Mouse (Mus musculus) stomach, embryonic 14.5 days (tissue): ENCODE data around the gene Elf4. TPM values are rescaled to one million over a fixed set of nuclear protein-coding genes. Genes with fewer than 3 reads are reported as not detected.

Experiments used
- ATAC-seq: fragments of 200-750 bp; cut with Nextera tagmentation; 2 replicates; pipeline ENCODE4 v1.8.0; 2017; ENCODE audit warnings: low read depth, moderate TSS enrichment; ENCODE audit not compliant: insufficient number of reproducible peaks, insufficient read depth, low FRiP score
- H3K27ac ChIP-seq: fragments of 300-500 bp; sonication (generic); 2 replicates; pipeline ENCODE4 v1.5.1; 2014; ENCODE audit warnings: mild to moderate bottlenecking, low read length, moderate library complexity, mixed read lengths
- H3K27me3 ChIP-seq: fragments of 300-500 bp; sonication (generic); 2 replicates; pipeline ENCODE4 v1.6.1; 2014; ENCODE audit warnings: low read length, control low read depth, mixed read lengths; ENCODE audit not compliant: control insufficient read depth, insufficient read depth
- H3K36me3 ChIP-seq: fragments of 300-500 bp; sonication (generic); 2 replicates; pipeline ENCODE4 v1.6.1; 2014; ENCODE audit warnings: mild to moderate bottlenecking, control low read depth, low read length, moderate library complexity, mixed read lengths; ENCODE audit not compliant: control insufficient read depth, insufficient read depth
- H3K4me1 ChIP-seq: fragments of 300-500 bp; sonication (generic); 2 replicates; pipeline ENCODE4 v1.6.1; 2014; ENCODE audit warnings: low read length, control low read depth, mixed read lengths; ENCODE audit not compliant: control insufficient read depth, insufficient read depth
- H3K4me2 ChIP-seq: fragments of 300-500 bp; sonication (generic); replicated peaks from 2 replicates; pipeline ENCODE4 v1.6.1; 2014; ENCODE audit warnings: low read depth, low read length, control low read depth
- H3K4me3 ChIP-seq: fragments of 300-500 bp; sonication (generic); 2 replicates; pipeline ENCODE4 v1.5.1; 2014; ENCODE audit warnings: low read depth, low read length, control low read depth
- H3K9ac ChIP-seq: fragments of 300-500 bp; sonication (generic); replicated peaks from 2 replicates; pipeline ENCODE4 v1.6.1; 2014; ENCODE audit warnings: low read depth, mild to moderate bottlenecking, control low read depth, low read length, moderate library complexity, mixed read lengths
- H3K9me3 ChIP-seq: fragments of 300-500 bp; sonication (generic); 2 replicates; pipeline ENCODE4 v1.6.1; 2016; ENCODE audit warnings: low read depth, low read length, control low read depth; ENCODE audit not compliant: control insufficient read depth
- WGBS: fragments of 180-500 bp; shearing (Covaris S2); extraction: QIAGEN DNeasy Blood & Tissue Kit; methylation state at CpG from one replicate; pipeline ENCODE4 v1.1.7; 2014; 5-methylcytosine and 5-hydroxymethylcytosine counted together
- polyA plus RNA-seq: library from polyadenylated mRNA; unstranded; fragments of >200 nt; fragmentation: Nextera tagmentation; extraction: Ambion mirVana; gene quantifications from 2 replicates; pipeline ENCODE4 v1.2.1, GENCODE M21; 2014

The Elf4 gene
- polyA plus RNA-seq, 1 experiment from 2014 or later = 13.5 TPM

DNA sequence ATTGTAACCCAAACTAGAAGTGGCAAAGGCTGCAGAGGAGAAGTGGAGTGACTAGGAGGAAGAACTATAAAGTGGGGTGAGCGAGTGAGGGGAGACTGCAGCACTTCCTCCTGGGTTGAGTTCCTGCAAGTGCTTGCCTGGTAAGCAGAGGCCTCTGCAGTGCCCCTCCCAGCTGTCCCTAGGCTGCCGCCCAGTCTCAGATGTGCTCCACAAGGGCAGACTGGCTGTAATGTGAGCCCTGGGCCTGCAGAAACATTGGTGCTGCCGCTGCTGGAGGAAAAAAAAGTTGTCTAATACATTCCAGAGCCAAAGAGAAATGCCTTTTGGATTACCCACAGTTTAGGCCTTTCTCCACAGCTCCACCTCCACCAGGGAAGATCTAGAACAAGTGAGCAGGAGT is 57.8 kb downstream of the Elf4 start:
- peaks cover 21% of the 10 kb centered on the region for H3K36me3 ChIP-seq
- H3K27me3 ChIP-seq = no peaks in the 10 kb centered on the region
- WGBS = 40% methylated on average over 3 of the region's 3 CpGs

DNA sequence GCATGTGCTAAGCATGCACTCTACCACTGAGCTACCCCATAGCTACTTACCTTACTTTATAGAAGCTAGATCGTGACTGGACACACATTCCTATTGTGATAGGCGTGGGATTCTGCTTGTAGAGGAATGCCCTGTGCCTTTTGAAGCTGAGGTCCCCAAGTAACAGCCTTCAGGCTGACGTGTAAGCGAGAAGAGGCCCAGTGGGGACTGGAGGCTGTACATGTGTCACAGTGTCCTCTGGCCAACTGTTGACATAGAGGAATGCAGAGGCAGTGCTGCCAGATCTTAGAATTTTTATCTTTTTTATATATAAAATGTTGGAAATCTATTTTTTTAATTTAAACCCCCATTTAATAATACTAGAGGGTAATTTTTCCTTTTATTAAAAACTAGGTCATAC is 62.9 kb downstream of the Elf4 start:
- ATAC-seq = no peak
- Histone ChIP-seq H3K27ac (no peak overlapping the region), H3K27me3 (no peaks in the 10 kb centered on the region), H3K4me3 (no peak overlapping the region), H3K4me2 (no peak overlapping the region), H3K9me3 (no peaks in the 10 kb centered on the region), H3K9ac (no peak overlapping the region), H3K4me1 (no peaks in the 10 kb centered on the region), H3K36me3 (peaks cover 27% of the 10 kb centered on the region)
- WGBS = 86% methylated on average over 4 of the region's 4 CpGs

More for the DNA sequence above, 57.8 kb downstream of the Elf4 start:
- Histone ChIP-seq H3K4me1 (no peaks in the 10 kb centered on the region), H3K4me3 (no peak overlapping the region), H3K9me3 (no peaks in the 10 kb centered on the region), H3K9ac (no peak overlapping the region), H3K27ac (no peak overlapping the region), H3K4me2 (no peak overlapping the region)
- ATAC-seq = no peak

DNA sequence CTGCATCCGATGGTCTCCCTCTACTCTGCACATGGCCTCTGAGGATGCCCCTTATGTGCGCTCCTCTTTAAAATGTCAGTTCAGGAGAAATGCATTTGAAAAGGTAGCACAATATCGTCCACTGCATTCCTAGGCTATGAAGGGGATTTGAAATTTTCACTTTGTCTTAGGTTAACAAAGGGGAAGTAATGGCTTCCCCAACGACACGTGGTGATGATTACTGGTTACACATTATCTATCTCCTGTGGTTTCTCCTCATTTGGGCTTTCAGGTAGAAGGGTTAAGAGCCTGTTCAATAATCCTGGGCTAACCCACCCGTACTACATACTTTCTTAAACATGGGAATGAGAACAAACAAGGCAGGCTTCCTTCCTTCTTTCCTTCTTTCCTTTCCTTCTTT is 73.6 kb downstream of the Elf4 start:
- 88% methylated on average over 6 of the region's 6 CpGs for WGBS
- Histone ChIP-seq H3K4me3 (no peak overlapping the region), H3K4me2 (no peak overlapping the region), H3K27me3 (no peaks in the 10 kb centered on the region), H3K4me1 (no peaks in the 10 kb centered on the region), H3K27ac (no peak overlapping the region), H3K36me3 (peaks cover 9% of the 10 kb centered on the region), H3K9me3 (no peaks in the 10 kb centered on the region), H3K9ac (no peak overlapping the region)
- ATAC-seq = no peak

DNA sequence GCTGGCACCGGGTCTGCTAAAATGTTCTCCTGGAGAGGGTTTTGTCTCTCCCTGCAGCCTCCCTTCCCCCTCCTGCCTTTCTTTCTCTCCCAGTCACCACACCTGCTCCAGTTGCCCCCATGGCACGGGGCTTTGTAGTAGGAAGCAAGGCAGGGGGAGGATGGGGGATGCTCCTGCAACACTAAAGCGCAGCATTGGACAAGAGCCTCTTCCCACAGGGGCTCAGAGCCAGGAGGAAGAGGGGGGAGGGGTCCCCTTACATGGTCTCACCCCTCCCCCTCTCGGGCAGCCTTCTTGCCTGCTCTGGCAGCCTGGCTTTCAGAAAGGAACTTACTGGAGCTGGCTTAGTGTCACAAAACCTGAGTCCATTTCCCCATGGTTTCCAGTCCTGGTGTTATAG is 77.0 kb downstream of the Elf4 start:
- WGBS = 61% methylated on average over 4 of the region's 4 CpGs

DNA sequence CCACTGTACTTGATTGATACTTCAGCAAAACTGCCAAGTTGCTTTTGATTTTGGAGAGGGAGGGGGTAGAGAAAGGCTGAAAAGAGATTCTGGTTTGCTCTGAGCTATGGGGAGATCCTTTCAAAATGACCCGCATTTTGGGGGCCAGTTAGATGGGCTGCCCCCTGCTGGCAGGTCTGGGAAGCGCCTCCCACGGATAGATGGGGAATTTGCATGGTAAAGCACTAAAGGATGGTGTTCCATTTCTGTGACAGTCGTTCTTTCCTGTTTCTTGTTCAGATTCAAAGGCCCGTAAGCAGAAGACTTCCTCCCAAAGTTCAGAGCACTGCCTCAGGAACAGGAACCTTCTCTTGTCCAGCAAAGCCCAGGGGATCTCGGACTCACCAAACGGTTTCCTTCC is 79.3 kb downstream of the Elf4 start:
- no peak overlapping the region for H3K27ac ChIP-seq
- no peak overlapping the region for H3K4me2 ChIP-seq
- no peaks in the 10 kb centered on the region for H3K27me3 ChIP-seq
- no peaks in the 10 kb centered on the region for H3K4me1 ChIP-seq
- no peaks in the 10 kb centered on the region for H3K9me3 ChIP-seq
- H3K9ac ChIP-seq = no peak overlapping the region
- WGBS = 49% methylated on average over 7 of the region's 7 CpGs
- no peak overlapping the region for H3K4me3 ChIP-seq
- ATAC-seq = no peak
- peaks cover 18% of the 10 kb centered on the region for H3K36me3 ChIP-seq

More for the DNA sequence above, 77.0 kb downstream of the Elf4 start:
- no peak for ATAC-seq
- Histone ChIP-seq H3K27me3 (no peaks in the 10 kb centered on the region), H3K27ac (no peak overlapping the region), H3K4me2 (no peak overlapping the region), H3K4me1 (no peaks in the 10 kb centered on the region), H3K9me3 (no peaks in the 10 kb centered on the region), H3K4me3 (no peak overlapping the region), H3K36me3 (peaks cover 9% of the 10 kb centered on the region), H3K9ac (no peak overlapping the region)

DNA sequence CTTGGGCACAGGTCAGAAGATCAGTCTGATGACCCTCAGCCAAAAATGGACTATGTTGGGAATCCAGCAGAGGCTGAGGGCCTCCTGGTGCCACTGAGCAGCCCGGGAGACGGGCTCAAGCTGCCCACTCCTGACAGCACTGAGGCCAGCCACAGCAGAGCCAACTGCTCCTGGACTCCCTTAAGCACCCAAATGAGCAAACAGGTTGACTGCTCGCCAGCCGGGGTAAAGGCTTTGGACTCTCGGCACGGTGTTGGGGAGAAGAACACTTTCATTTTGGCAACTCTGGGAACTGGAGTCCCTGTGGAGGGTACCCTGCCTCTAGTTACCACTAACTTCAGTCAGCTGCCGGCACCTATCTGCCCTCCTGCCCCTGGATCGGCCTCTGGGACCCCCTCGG is 95.1 kb downstream of the Elf4 start:
- Histone ChIP-seq H3K9ac (no peak overlapping the region), H3K27ac (no peak overlapping the region), H3K4me2 (no peak overlapping the region), H3K36me3 (peaks cover 8% of the 10 kb centered on the region; the same call in 1 of the 2 replicates), H3K4me1 (0 out of 2 replicates have a peak, but pooled peaks cover 6% of the 10 kb centered on the region), H3K27me3 (no peaks in the 10 kb centered on the region), H3K9me3 (no peaks in the 10 kb centered on the region), H3K4me3 (no peak overlapping the region)
- no peak for ATAC-seq
- 93% methylated on average over 9 of the region's 9 CpGs for WGBS

DNA sequence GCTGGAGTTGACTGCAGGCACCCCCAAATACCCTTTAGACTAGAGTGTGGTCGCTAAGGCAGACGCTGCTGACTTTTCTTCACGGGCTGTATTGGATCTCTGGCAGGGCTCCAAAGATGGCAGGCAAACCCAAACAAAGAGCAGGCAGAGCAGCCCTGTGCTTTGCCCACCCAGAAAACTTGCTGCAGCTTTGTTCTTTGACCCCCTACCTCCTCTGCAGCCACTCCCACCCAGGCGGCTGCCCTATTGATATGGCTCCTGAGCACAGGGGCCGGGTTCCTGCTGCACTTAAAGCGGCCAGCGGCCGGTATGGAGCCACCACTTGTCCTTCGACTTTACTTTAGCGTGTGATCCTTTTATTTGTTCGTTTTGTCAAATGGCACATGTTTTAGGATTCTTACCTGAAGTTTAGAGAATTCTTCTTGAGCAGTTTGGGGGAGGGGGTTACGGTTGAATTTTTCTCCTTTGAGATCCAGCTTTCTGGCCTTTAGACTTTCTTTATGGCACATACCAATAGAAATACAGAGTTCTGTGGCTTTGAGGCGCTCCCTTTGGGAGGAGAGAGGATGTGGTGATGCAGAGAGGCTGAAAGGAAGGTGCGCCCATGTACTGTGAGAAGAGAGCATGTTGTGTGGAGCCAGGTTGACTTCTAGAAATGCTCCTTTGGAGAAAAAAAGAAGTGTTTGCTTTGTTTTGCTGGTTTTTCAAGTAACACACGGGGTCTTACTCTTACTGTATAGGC is 96.9 kb downstream of the Elf4 start:
- no peaks in the 10 kb centered on the region for H3K9me3 ChIP-seq
- 0 out of 2 replicates have a peak, but pooled peaks cover 6% of the 10 kb centered on the region for H3K4me1 ChIP-seq
- peak overlapping the region; percentile 21; the same call in 1 of the 2 replicates for H3K27ac ChIP-seq
- peaks cover 8% of the 10 kb centered on the region; the same call in 1 of the 2 replicates for H3K36me3 ChIP-seq
- H3K9ac ChIP-seq = no peak overlapping the region
- no peaks in the 10 kb centered on the region for H3K27me3 ChIP-seq
- no peak overlapping the region for H3K4me2 ChIP-seq
- no peak overlapping the region for H3K4me3 ChIP-seq
- ATAC-seq = peak; percentile 23; the same call in 1 of the 2 replicates
- WGBS = 45% methylated on average over 15 of the region's 15 CpGs
